Mouse (Mus musculus) bone marrow, adult 2 months (tissue): ENCODE data around the gene Ttll6. TPM values are rescaled to one million over a fixed set of nuclear protein-coding genes. Genes with fewer than 3 reads are reported as not detected.
"Not testable (repeated sequence)": the region's sequence is repeated elsewhere in the genome, so short reads cannot be mapped to it uniquely, and the experiment has no call there.

Experiments
- H3K27ac ChIP-seq: fragments of 200-500 bp; 2 replicates; pipeline ENCODE4 v1.5.1; 2012; ENCODE audit warnings: low read depth, mild to moderate bottlenecking, control low read depth, inconsistent platforms, low read length; ENCODE audit not compliant: control insufficient read depth, poor library complexity, insufficient read depth
- H3K4me1 ChIP-seq: fragments of 200-500 bp; 2 replicates; pipeline ENCODE4 v1.6.1; 2011; ENCODE audit warnings: low read length; ENCODE audit not compliant: control insufficient read depth, insufficient read depth
- H3K4me3 ChIP-seq: fragments of 200-500 bp; replicated peaks from 2 replicates; pipeline ENCODE3; 2011; ENCODE audit warnings: mild to moderate bottlenecking, low read depth, low read length, control low read depth; ENCODE audit not compliant: control insufficient read depth
- CTCF ChIP-seq: fragments of 200-500 bp; IDR thresholded peaks from 2 replicates; pipeline ENCODE4 v1.5.1; 2011; ENCODE audit warnings: low read length, control low read depth; ENCODE audit not compliant: control insufficient read depth, insufficient read depth
- POLR2A ChIP-seq: fragments of 200-500 bp; IDR thresholded peaks from 2 replicates; pipeline ENCODE4 v1.6.1; 2011; ENCODE audit warnings: low read depth, mild to moderate bottlenecking, control low read depth, low read length, borderline replicate concordance; ENCODE audit not compliant: control insufficient read depth
- WGBS: fragments of 180-500 bp; shearing (Covaris S2); methylation state at CpG from one replicate; pipeline ENCODE4 v1.1.7; 2018; 5-methylcytosine and 5-hydroxymethylcytosine counted together
- polyA plus RNA-seq: library from polyadenylated mRNA; stranded (reverse); fragments of >200 nt; gene quantifications from 2 replicates; pipeline ENCODE4 v1.2.4, GENCODE M21; 2011; ENCODE audit warnings: low replicate concordance; ENCODE audit not compliant: missing spikeins, insufficient read depth, insufficient read length

Gene Ttll6
- polyA plus RNA-seq, 1 experiment: not detected

GRCm38 (mm10) chr11:96115416-96115815 lies 18.2 kb upstream of the Ttll6 start:
- Histone ChIP-seq H3K27ac (no peak overlapping the region), H3K4me3 (no peak overlapping the region), H3K4me1 (no peaks in the 10 kb centered on the region)
- 82% methylated on average over 6 of the region's 6 CpGs for WGBS
- TF ChIP-seq CTCF (no peak), POLR2A (no peak)

GRCm38 (mm10) chr11:96116116-96116515 lies 17.5 kb upstream of the Ttll6 start:
- no peak overlapping the region for H3K27ac ChIP-seq
- no peaks in the 10 kb centered on the region for H3K4me1 ChIP-seq
- H3K4me3 ChIP-seq: no peak overlapping the region
- WGBS: 85% methylated on average over 3 of the region's 3 CpGs
- TF ChIP-seq POLR2A (no peak), CTCF (no peak)

- H3K4me1 ChIP-seq, H3K27ac ChIP-seq, H3K4me3 ChIP-seq: not testable (repeated sequence)
- 65% methylated on average over 3 of the region's 3 CpGs for WGBS
These were observed 16.7 kb upstream of the Ttll6 start for GRCm38 (mm10) chr11:96116925-96117324.

- no peak overlapping the region for H3K27ac ChIP-seq
- no peak overlapping the region for H3K4me3 ChIP-seq
- 62% methylated on average over 3 of the region's 3 CpGs for WGBS
- TF ChIP-seq CTCF (no peak), POLR2A (no peak)
- no peaks in the 10 kb centered on the region for H3K4me1 ChIP-seq
These were observed 14.2 kb upstream of the Ttll6 start for GRCm38 (mm10) chr11:96119401-96119800.

- not testable (repeated sequence) for H3K4me1 ChIP-seq, H3K4me3 ChIP-seq, H3K27ac ChIP-seq
- WGBS: 63% methylated on average over 4 of the region's 4 CpGs
These were observed 10.8 kb upstream of the Ttll6 start for GRCm38 (mm10) chr11:96122806-96123205.

- TF ChIP-seq CTCF (no peak), POLR2A (no peak)
- H3K27ac ChIP-seq: no peak overlapping the region
- WGBS: 6% methylated on average over 45 of the region's 45 CpGs
- H3K4me3 ChIP-seq: no peak overlapping the region
- no peaks in the 10 kb centered on the region for H3K4me1 ChIP-seq
These were observed 9.3 kb upstream of the Ttll6 start for GRCm38 (mm10) chr11:96124052-96124914.

- Histone ChIP-seq H3K27ac (no peak overlapping the region), H3K4me1 (no peaks in the 10 kb centered on the region), H3K4me3 (no peak overlapping the region)
- TF ChIP-seq POLR2A (no peak), CTCF (no peak)
- 74% methylated on average over 10 of the region's 10 CpGs for WGBS
These were observed 3.0 kb upstream of the Ttll6 start for GRCm38 (mm10) chr11:96130606-96131005.

- no peak overlapping the region for H3K4me3 ChIP-seq
- H3K27ac ChIP-seq: no peak overlapping the region
- TF ChIP-seq POLR2A: no peak
- TF ChIP-seq CTCF: no peak
- WGBS: 72% methylated on average over 8 of the region's 8 CpGs
- no peaks in the 10 kb centered on the region for H3K4me1 ChIP-seq
These were observed 2.3 kb downstream of the Ttll6 start for GRCm38 (mm10) chr11:96135847-96136246.

- H3K4me1 ChIP-seq: no peaks in the 10 kb centered on the region
- no peak overlapping the region for H3K27ac ChIP-seq
- TF ChIP-seq CTCF (no peak), POLR2A (no peak)
- no peak overlapping the region for H3K4me3 ChIP-seq
- WGBS: 25% methylated on average over 4 of the region's 4 CpGs
These were observed 7.2 kb downstream of the Ttll6 start for GRCm38 (mm10) chr11:96140726-96141175.
